Mouse (Mus musculus): ENCODE measurements around the gene Gm20696.

DNA sequence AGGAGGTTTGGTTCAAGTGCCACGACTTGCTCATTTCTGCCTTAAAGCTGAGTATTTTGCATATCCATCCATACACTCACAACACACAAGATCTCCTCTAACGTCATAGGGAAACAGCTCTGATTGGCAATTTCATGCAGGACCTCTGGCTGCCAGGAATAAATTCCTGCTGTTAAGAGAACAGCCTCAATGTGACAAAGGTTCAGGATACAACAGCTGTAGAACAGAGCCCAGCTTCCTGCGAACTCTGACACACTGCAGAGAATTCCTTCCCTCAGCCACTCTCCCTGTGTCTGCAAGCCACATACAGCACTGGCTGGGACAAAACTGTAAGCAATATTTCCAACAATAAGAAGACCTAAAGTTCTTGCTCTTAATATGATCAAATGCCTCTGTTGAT lies 351.9 kb downstream of the Gm20696 start:
- TF ChIP-seq HCFC1 (IDR thresholded peaks at IDR 0.05; ENCODE audit: borderline replicate concordance, insufficient read depth, low read length): no peak
- TF ChIP-seq ZNF384 (IDR thresholded peaks at IDR 0.05; ENCODE audit: low read depth, low read length): no peak
